Mouse (Mus musculus): ENCODE measurements at regions not wholly inside any gene's neighbourhood (a gene's known extent, or its start where the extent isn't known, plus 50 kb on each side); places are given as distances from the start of the nearest gene placed in this dataset.

- no peak for TF ChIP-seq POLR2A (IDR thresholded peaks at IDR 0.05; ENCODE audit: borderline replicate concordance, low read depth, low read length)
- no peak for TF ChIP-seq CTCF (IDR thresholded peaks at IDR 0.05; ENCODE audit: low read depth, low read length)
These were observed 167.5 kb downstream of the 3100002H09Rik start for GRCm38 (mm10) chr4:124443130-124443503.
